Mouse (Mus musculus) spleen, adult 2 months (tissue): ENCODE data around the gene Hoxa2. TPM values are rescaled to one million over a fixed set of nuclear protein-coding genes. Genes with fewer than 3 reads are reported as not detected.
A peak's percentile ranks its signal among the peaks of the same experiment; 100 is the strongest.

Experiments
- DNase-seq, 2 experiments: peaks; one replicate each; pipeline versions ENCODE4 v3.0.0 to v3.0.0-alpha.2; 2012 to 2021; ENCODE audit warnings: low spot score in 2 of 2, low read depth in 1 of 2
- H3K27ac ChIP-seq: fragments of 200-500 bp; 2 replicates; pipeline ENCODE4 v1.5.1; 2012; ENCODE audit warnings: low read length, inconsistent platforms; ENCODE audit not compliant: insufficient read depth
- H3K27me3 ChIP-seq: fragments of 200-500 bp; 2 replicates; pipeline ENCODE4 v1.6.1; 2012; ENCODE audit warnings: mild to moderate bottlenecking, moderate library complexity, low read length, inconsistent platforms; ENCODE audit not compliant: control insufficient read depth, insufficient read depth
- H3K36me3 ChIP-seq: fragments of 200-500 bp; 2 replicates; pipeline ENCODE4 v1.6.1; 2012; ENCODE audit warnings: mild to moderate bottlenecking, low read length, inconsistent platforms; ENCODE audit not compliant: control insufficient read depth, insufficient read depth
- H3K4me1 ChIP-seq: fragments of 200-500 bp; 2 replicates; pipeline ENCODE4 v1.6.1; 2011; ENCODE audit warnings: inconsistent platforms; ENCODE audit not compliant: control insufficient read depth, insufficient read depth, insufficient read length
- H3K4me3 ChIP-seq: fragments of 200-500 bp; 2 replicates; pipeline ENCODE4 v1.5.1; 2011; ENCODE audit warnings: mild to moderate bottlenecking, inconsistent platforms; ENCODE audit not compliant: insufficient read depth, insufficient read length; ENCODE audit errors: extremely low read depth
- CTCF ChIP-seq: fragments of 200-500 bp; IDR thresholded peaks from 2 replicates; pipeline ENCODE4 v1.5.1; 2011; ENCODE audit warnings: mild to moderate bottlenecking, inconsistent platforms; ENCODE audit not compliant: insufficient read depth, insufficient read length, insufficient replicate concordance; ENCODE audit errors: extremely low read depth
- POLR2A ChIP-seq: fragments of 200-500 bp; IDR thresholded peaks from 2 replicates; pipeline ENCODE4 v1.6.1; 2011; ENCODE audit warnings: low read depth, low read length, inconsistent platforms
- WGBS: fragments of 180-500 bp; shearing (Covaris S2); methylation state at CpG from one replicate; pipeline ENCODE4 v1.1.7; 2018; 5-methylcytosine and 5-hydroxymethylcytosine counted together
- polyA plus RNA-seq: library from polyadenylated mRNA; depleted of rRNA; stranded (reverse); fragments of >200 nt; gene quantifications from 2 replicates; pipeline ENCODE4 v1.2.3, GENCODE M21; 2012

Hoxa2 gene
- polyA plus RNA-seq, 1 experiment: 0.27 TPM

DNA sequence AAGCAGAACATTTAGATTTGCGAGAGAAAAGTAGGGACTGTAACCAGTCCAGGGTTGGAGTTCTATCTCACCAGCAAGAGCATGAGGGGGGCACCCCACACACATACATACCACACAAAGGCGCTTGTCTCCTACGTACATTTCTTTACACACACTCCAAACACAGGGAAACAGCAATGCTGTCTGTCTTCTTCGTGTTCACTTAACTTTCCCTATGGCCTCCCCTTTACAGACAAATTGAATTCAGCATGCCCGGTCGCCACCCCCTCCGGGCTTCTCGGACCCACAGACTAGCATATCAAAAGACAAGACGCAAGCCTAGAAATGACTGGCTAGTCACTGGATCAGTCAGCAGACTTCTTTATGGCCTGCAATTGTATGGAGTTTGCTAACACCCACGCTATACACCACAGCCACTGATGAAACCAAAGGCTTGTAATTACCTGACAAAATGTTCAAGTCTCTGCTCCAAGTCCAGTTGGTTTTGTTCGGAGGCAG, 15.6 kb upstream of the Hoxa2 start:
- TF ChIP-seq CTCF (no peak), POLR2A (no peak)
- Histone ChIP-seq H3K36me3 (no peaks in the 10 kb centered on the region), H3K4me3 (no peak overlapping the region), H3K4me1 (no peaks in the 10 kb centered on the region), H3K27me3 (peaks cover 2% of the 10 kb centered on the region; the same call in 1 of the 2 replicates), H3K27ac (no peak overlapping the region)
- DNase-seq: no peak
- WGBS: 87% methylated on average over 11 of the region's 11 CpGs

DNA sequence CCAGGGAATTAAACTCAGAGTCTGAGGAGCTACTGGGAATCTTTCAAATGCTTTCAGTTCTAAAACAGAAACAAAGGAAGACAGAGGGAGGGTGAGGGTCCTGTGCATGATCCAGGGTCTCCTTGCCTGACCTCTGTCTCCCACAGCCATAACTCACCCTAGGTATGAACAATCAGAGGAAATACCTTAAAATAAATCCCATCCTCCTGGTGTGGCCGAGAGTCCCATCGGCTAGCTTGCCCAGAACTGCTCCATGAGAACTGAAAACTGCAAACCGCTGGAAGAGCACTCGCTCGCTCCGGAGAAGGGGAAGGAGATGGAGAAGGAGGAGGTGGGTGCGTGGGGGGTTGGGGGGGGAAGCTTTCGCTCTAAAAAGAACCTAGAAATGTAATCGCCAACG, 15.1 kb upstream of the Hoxa2 start:
- Histone ChIP-seq H3K27me3 (peaks cover 2% of the 10 kb centered on the region; the same call in 1 of the 2 replicates), H3K4me3 (no peak overlapping the region), H3K36me3 (no peaks in the 10 kb centered on the region), H3K27ac (no peak overlapping the region), H3K4me1 (no peaks in the 10 kb centered on the region)
- no peak for DNase-seq
- 81% methylated on average over 10 of the region's 10 CpGs for WGBS
- TF ChIP-seq POLR2A (no peak), CTCF (no peak)

GRCm38 (mm10) chr6:52178918-52179665, 14.5 kb upstream of the Hoxa2 start:
- peaks cover 2% of the 10 kb centered on the region; the same call in 1 of the 2 replicates for H3K27me3 ChIP-seq
- WGBS: 79% methylated on average over 4 of the region's 4 CpGs
- H3K4me3 ChIP-seq: no peak overlapping the region
- no peaks in the 10 kb centered on the region for H3K4me1 ChIP-seq
- no peak for TF ChIP-seq POLR2A
- H3K36me3 ChIP-seq: no peaks in the 10 kb centered on the region
- no peak for DNase-seq
- H3K27ac ChIP-seq: no peak overlapping the region

GRCm38 (mm10) chr6:52177806-52178205, 13.2 kb upstream of the Hoxa2 start:
- Histone ChIP-seq H3K4me3 (no peak overlapping the region), H3K36me3 (no peaks in the 10 kb centered on the region), H3K4me1 (no peaks in the 10 kb centered on the region), H3K27ac (no peak overlapping the region), H3K27me3 (peaks cover 2% of the 10 kb centered on the region; the same call in 1 of the 2 replicates)
- TF ChIP-seq POLR2A (no peak), CTCF (no peak)
- DNase-seq: no peak
- WGBS: 81% methylated on average over 9 of the region's 9 CpGs

GRCm38 (mm10) chr6:52177061-52177735, 12.6 kb upstream of the Hoxa2 start, which contains the start of gene 5730596B20Rik:
5730596B20Rik (plus strand) TSS chr6:52177498.
- H3K4me3 ChIP-seq: no peak within 1 kb of the TSS; the same call in 1 of the 2 replicates
- 0 out of 2 replicates have a peak within 1 kb of the TSS, but pooled peaks have one; percentile 2 for H3K27ac ChIP-seq
- H3K27me3 ChIP-seq: peaks cover 2% of the 10 kb centered on the region; the same call in 1 of the 2 replicates
- no peak for DNase-seq
- H3K4me1 ChIP-seq: no peaks in the 10 kb centered on the region
- TF ChIP-seq CTCF: no peak
- no peak for TF ChIP-seq POLR2A
- H3K36me3 ChIP-seq: no peaks in the 10 kb centered on the region
- WGBS: 79% methylated on average over 36 of the region's 36 CpGs

DNA sequence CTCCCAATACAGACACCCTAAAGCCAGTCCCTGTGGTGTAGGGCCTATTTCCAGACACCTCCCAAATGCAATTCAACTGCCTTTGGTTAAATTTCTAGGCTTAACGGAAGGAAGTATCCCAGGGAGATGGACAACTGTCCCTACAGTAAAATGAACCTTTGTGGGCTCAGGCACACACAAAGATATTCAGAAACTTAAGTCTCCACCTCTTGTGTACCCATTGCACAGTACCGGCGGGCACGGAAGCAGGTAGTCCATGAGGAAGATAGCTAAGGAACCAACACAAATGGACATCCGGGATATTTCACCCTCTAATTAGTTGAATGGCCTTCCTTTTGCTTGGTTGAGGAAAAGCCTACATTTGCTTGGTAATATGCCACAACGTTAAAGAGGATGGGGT, 11.8 kb upstream of the Hoxa2 start:
- no peak for DNase-seq
- TF ChIP-seq CTCF (no peak), POLR2A (no peak)
- Histone ChIP-seq H3K27me3 (peaks cover 2% of the 10 kb centered on the region; the same call in 1 of the 2 replicates), H3K36me3 (no peaks in the 10 kb centered on the region), H3K4me3 (no peak overlapping the region), H3K4me1 (no peaks in the 10 kb centered on the region), H3K27ac (0 out of 2 replicates have a peak overlapping the region, but pooled peaks have one; percentile 2)
- 79% methylated on average over 6 of the region's 6 CpGs for WGBS
